Mouse (Mus musculus): ENCODE measurements around the gene Cebpg.

DNA sequence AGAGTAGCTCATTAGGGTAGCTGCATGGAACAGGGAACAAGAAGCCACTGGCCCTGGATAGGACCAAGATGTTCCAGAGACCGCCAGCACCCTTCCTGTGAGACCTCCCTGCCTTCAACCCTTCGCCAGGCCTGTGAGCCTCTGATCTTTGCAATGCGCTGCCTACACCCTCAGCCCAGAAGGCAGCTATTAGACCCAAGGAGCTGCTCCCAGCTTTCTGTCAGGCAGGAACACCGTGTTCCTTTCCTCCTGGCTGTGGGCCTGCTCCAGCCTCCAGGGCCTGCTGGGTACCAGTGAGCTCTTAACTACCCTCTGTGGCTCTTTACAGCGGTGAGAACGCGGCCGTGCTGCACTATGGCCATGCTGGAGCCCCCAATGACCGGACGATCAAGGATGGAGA lies 35.0 kb downstream of the Cebpg start:
- no peak for TF ChIP-seq CTCF (IDR thresholded peaks at IDR 0.05; ENCODE audit: borderline replicate concordance, extremely low read depth, insufficient read depth, insufficient read length)
- TF ChIP-seq POLR2A (IDR thresholded peaks at IDR 0.05; ENCODE audit: borderline replicate concordance, extremely low read depth, insufficient read depth, insufficient read length, poor library complexity, severe bottlenecking), result no peak

All from brain, embryonic 14.5 days (tissue).